Mouse (Mus musculus): Measurements from ENCODE around the gene 6330409D20Rik. TPM values are rescaled to one million over a fixed set of nuclear protein-coding genes. Genes with fewer than 3 reads are reported as not detected.

6330409D20Rik gene
- 0.16 TPM in 1 of 2 replicates, not detected in the other for polyA plus RNA-seq (2015; fragmentation: Nextera tagmentation; extraction: Ambion mirVana)

GRCm38 (mm10) chr2:32740916-32741272, at the start of gene 6330409D20Rik:
TSS of gene 6330409D20Rik (minus strand) at chr2:32741016.
- H3K4me3 ChIP-seq (ENCODE audit: low read length): peak within 1 kb of the TSS; percentile 46
- 12% methylated on average over 11 of the region's 11 CpGs for WGBS
- no peak for ATAC-seq (ENCODE audit: low FRiP score, low TSS enrichment)
- peaks cover 20% of the 10 kb centered on the region for H3K27me3 ChIP-seq (ENCODE audit: insufficient read depth, low read length)
- H3K4me1 ChIP-seq (ENCODE audit: insufficient read depth, low read length): peaks cover 14% of the 10 kb centered on the region
- H3K36me3 ChIP-seq (ENCODE audit: insufficient read depth, low read length): 0 out of 2 replicates have a peak, but pooled peaks cover under 1% of the 10 kb centered on the region
- peak within 1 kb of the TSS; percentile 31; the same call in 1 of the 2 replicates for H3K9ac ChIP-seq (replicated peaks; ENCODE audit: low read length)
- peak within 1 kb of the TSS; percentile 77 for H3K4me2 ChIP-seq (replicated peaks; ENCODE audit: low read depth, low read length)
- no peaks in the 10 kb centered on the region for H3K9me3 ChIP-seq (ENCODE audit: low read length)
- no peak within 1 kb of the TSS for H3K27ac ChIP-seq (ENCODE audit: low read length)

GRCm38 (mm10) chr2:32788581-32788980, 47.8 kb upstream of the 6330409D20Rik start:
- WGBS: 58% methylated on average over 2 of the region's 2 CpGs
- Histone ChIP-seq H3K4me2 (replicated peaks; ENCODE audit: low read depth, low read length) (no peak overlapping the region), H3K36me3 (ENCODE audit: insufficient read depth, low read length) (0 out of 2 replicates have a peak, but pooled peaks cover 2% of the 10 kb centered on the region), H3K27me3 (ENCODE audit: insufficient read depth, low read length) (no peaks in the 10 kb centered on the region), H3K4me1 (ENCODE audit: insufficient read depth, low read length) (no peaks in the 10 kb centered on the region), H3K9ac (replicated peaks; ENCODE audit: low read length) (no peak overlapping the region), H3K27ac (ENCODE audit: low read length) (no peak overlapping the region), H3K4me3 (ENCODE audit: low read length) (no peak overlapping the region), H3K9me3 (ENCODE audit: low read length) (no peaks in the 10 kb centered on the region)
- ATAC-seq (ENCODE audit: low FRiP score, low TSS enrichment): no peak

DNA sequence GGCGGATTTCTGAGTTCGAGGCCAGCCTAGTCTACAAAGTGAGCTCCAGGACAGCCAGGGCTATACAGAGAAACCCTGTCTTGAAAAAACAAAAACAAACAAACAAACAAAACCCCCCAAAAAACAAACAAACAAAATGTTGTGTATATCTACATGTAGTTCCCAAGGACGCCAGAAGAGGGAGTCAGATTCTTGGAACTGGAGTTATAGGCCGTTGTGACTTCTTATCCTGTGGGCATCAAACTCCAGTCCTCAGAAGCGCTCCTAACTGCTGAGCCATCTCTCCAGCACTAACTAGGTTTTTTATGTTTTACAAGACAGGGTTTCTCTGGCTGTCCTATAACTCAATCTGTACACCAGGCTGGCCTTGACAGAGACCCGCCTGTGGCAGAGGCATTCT, 46.4 kb upstream of the 6330409D20Rik start:
- Histone ChIP-seq H3K4me1 (ENCODE audit: insufficient read depth, low read length) (no peaks in the 10 kb centered on the region), H3K9me3 (ENCODE audit: low read length) (no peaks in the 10 kb centered on the region), H3K36me3 (ENCODE audit: insufficient read depth, low read length) (0 out of 2 replicates have a peak, but pooled peaks cover 2% of the 10 kb centered on the region), H3K27me3 (ENCODE audit: insufficient read depth, low read length) (no peaks in the 10 kb centered on the region), H3K4me3 (ENCODE audit: low read length) (no peak overlapping the region), H3K27ac (ENCODE audit: low read length) (no peak overlapping the region), H3K4me2 (replicated peaks; ENCODE audit: low read depth, low read length) (no peak overlapping the region), H3K9ac (replicated peaks; ENCODE audit: low read length) (no peak overlapping the region)
- no peak for ATAC-seq (ENCODE audit: low FRiP score, low TSS enrichment)
- WGBS: 63% methylated on average over 6 of the region's 6 CpGs

GRCm38 (mm10) chr2:32784048-32784681, 43.3 kb upstream of the 6330409D20Rik start, which contains the start of gene Cfap157:
TSS of gene Cfap157 (minus strand) at chr2:32784428.
- H3K4me1 ChIP-seq (ENCODE audit: insufficient read depth, low read length): no peaks in the 10 kb centered on the region
- H3K9ac ChIP-seq (replicated peaks; ENCODE audit: low read length): no peak within 1 kb of the TSS
- no peaks in the 10 kb centered on the region for H3K27me3 ChIP-seq (ENCODE audit: insufficient read depth, low read length)
- no peak for ATAC-seq (ENCODE audit: low FRiP score, low TSS enrichment)
- WGBS: 62% methylated on average over 4 of the region's 4 CpGs
- H3K4me3 ChIP-seq (ENCODE audit: low read length): no peak within 1 kb of the TSS
- H3K9me3 ChIP-seq (ENCODE audit: low read length): no peaks in the 10 kb centered on the region
- no peak within 1 kb of the TSS for H3K27ac ChIP-seq (ENCODE audit: low read length)
- 0 out of 2 replicates have a peak, but pooled peaks cover 2% of the 10 kb centered on the region for H3K36me3 ChIP-seq (ENCODE audit: insufficient read depth, low read length)
- 0 out of 2 replicates have a peak within 1 kb of the TSS, but pooled peaks have one; percentile 8 for H3K4me2 ChIP-seq (replicated peaks; ENCODE audit: low read depth, low read length)

- Histone ChIP-seq H3K9ac (replicated peaks; ENCODE audit: low read length) (no peak overlapping the region), H3K4me1 (ENCODE audit: insufficient read depth, low read length) (no peaks in the 10 kb centered on the region), H3K27ac (ENCODE audit: low read length) (no peak overlapping the region), H3K4me2 (replicated peaks; ENCODE audit: low read depth, low read length) (no peak overlapping the region), H3K27me3 (ENCODE audit: insufficient read depth, low read length) (no peaks in the 10 kb centered on the region), H3K36me3 (ENCODE audit: insufficient read depth, low read length) (no peaks in the 10 kb centered on the region), H3K4me3 (ENCODE audit: low read length) (no peak overlapping the region), H3K9me3 (ENCODE audit: low read length) (no peaks in the 10 kb centered on the region)
- 78% methylated on average over 6 of the region's 6 CpGs for WGBS
- ATAC-seq (ENCODE audit: low FRiP score, low TSS enrichment): no peak
Observed at GRCm38 (mm10) chr2:32781710-32782109, 40.9 kb upstream of the 6330409D20Rik start.

GRCm38 (mm10) chr2:32779714-32780113, 38.9 kb upstream of the 6330409D20Rik start:
- no peak overlapping the region for H3K27ac ChIP-seq (ENCODE audit: low read length)
- H3K27me3 ChIP-seq (ENCODE audit: insufficient read depth, low read length): no peaks in the 10 kb centered on the region
- whole genome bisulfite sequencing: 90% methylated on average over 6 of the region's 6 CpGs
- no peak overlapping the region for H3K4me2 ChIP-seq (replicated peaks; ENCODE audit: low read depth, low read length)
- no peak overlapping the region for H3K9ac ChIP-seq (replicated peaks; ENCODE audit: low read length)
- peaks cover 10% of the 10 kb centered on the region for H3K4me1 ChIP-seq (ENCODE audit: insufficient read depth, low read length)
- H3K4me3 ChIP-seq (ENCODE audit: low read length): no peak overlapping the region
- H3K9me3 ChIP-seq (ENCODE audit: low read length): no peaks in the 10 kb centered on the region
- no peak for ATAC-seq (ENCODE audit: low FRiP score, low TSS enrichment)
- H3K36me3 ChIP-seq (ENCODE audit: insufficient read depth, low read length): no peaks in the 10 kb centered on the region

DNA sequence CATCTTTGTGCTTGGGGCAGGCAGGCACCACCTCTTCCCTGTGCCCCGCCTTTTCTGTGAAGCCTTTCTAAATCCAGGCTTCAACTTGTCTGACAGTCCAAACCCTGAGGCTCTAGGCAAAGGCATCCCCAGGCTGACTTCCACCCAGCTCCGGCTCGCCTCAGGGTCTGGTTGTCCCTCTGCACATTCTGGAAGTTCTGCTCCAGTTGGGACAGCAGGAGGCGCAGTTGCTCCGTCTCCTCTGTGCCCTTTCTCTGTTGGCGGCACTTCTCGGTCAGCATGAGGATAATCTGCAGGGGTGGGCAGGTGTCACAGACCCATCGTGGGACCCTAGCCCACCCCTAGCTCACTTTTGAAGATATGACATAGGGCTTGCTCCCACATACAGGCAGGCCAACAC, 38.3 kb upstream of the 6330409D20Rik start:
- Histone ChIP-seq H3K36me3 (ENCODE audit: insufficient read depth, low read length) (no peaks in the 10 kb centered on the region), H3K27ac (ENCODE audit: low read length) (no peak overlapping the region), H3K4me2 (replicated peaks; ENCODE audit: low read depth, low read length) (no peak overlapping the region), H3K9me3 (ENCODE audit: low read length) (no peaks in the 10 kb centered on the region), H3K4me3 (ENCODE audit: low read length) (no peak overlapping the region), H3K27me3 (ENCODE audit: insufficient read depth, low read length) (no peaks in the 10 kb centered on the region), H3K9ac (replicated peaks; ENCODE audit: low read length) (no peak overlapping the region), H3K4me1 (ENCODE audit: insufficient read depth, low read length) (peaks cover 10% of the 10 kb centered on the region)
- WGBS: 12% methylated on average over 8 of the region's 8 CpGs
- no peak for ATAC-seq (ENCODE audit: low FRiP score, low TSS enrichment)

DNA sequence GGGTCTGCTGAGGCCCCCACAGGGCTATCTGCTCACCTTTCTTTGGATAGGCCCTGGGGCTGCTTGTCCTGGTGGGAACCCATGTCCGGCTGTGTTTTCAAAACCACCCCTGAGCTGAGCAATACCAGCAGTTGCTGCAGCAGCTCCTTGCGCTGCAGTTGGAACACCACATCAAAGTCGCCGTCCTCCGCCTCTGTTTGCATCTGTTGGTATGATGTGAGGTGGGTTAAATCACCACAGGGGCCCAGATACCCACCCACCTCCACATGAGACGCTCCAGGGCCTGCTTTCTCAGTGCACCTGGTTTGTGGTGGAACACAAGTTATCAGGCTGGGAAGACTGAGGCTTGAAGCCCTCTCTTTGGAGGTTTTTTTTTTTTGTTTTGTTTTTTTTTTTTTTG, 37.3 kb upstream of the 6330409D20Rik start:
- no peak overlapping the region for H3K4me2 ChIP-seq (replicated peaks; ENCODE audit: low read depth, low read length)
- no peak for ATAC-seq (ENCODE audit: low FRiP score, low TSS enrichment)
- H3K27me3 ChIP-seq (ENCODE audit: insufficient read depth, low read length): no peaks in the 10 kb centered on the region
- no peak overlapping the region for H3K27ac ChIP-seq (ENCODE audit: low read length)
- no peak overlapping the region for H3K4me3 ChIP-seq (ENCODE audit: low read length)
- H3K9me3 ChIP-seq (ENCODE audit: low read length): no peaks in the 10 kb centered on the region
- peaks cover 10% of the 10 kb centered on the region for H3K4me1 ChIP-seq (ENCODE audit: insufficient read depth, low read length)
- WGBS: 96% methylated on average over 6 of the region's 6 CpGs
- no peak overlapping the region for H3K9ac ChIP-seq (replicated peaks; ENCODE audit: low read length)
- no peaks in the 10 kb centered on the region for H3K36me3 ChIP-seq (ENCODE audit: insufficient read depth, low read length)

GRCm38 (mm10) chr2:32776192-32776591, 35.4 kb upstream of the 6330409D20Rik start:
- Histone ChIP-seq H3K36me3 (ENCODE audit: insufficient read depth, low read length) (no peaks in the 10 kb centered on the region), H3K27me3 (ENCODE audit: insufficient read depth, low read length) (no peaks in the 10 kb centered on the region), H3K9ac (replicated peaks; ENCODE audit: low read length) (peak overlapping the region; percentile 55), H3K9me3 (ENCODE audit: low read length) (no peaks in the 10 kb centered on the region), H3K4me2 (replicated peaks; ENCODE audit: low read depth, low read length) (peak overlapping the region; percentile 82), H3K4me1 (ENCODE audit: insufficient read depth, low read length) (peaks cover 16% of the 10 kb centered on the region), H3K27ac (ENCODE audit: low read length) (no peak overlapping the region), H3K4me3 (ENCODE audit: low read length) (peak overlapping the region; percentile 67)
- ATAC-seq (ENCODE audit: low FRiP score, low TSS enrichment): no peak
- WGBS: 10% methylated on average over 22 of the region's 22 CpGs

- peak within 1 kb of the TSS; percentile 67 for H3K4me3 ChIP-seq (ENCODE audit: low read length)
- peak within 1 kb of the TSS; percentile 82 for H3K4me2 ChIP-seq (replicated peaks; ENCODE audit: low read depth, low read length)
- peak within 1 kb of the TSS; percentile 57 for H3K9ac ChIP-seq (replicated peaks; ENCODE audit: low read length)
- H3K36me3 ChIP-seq (ENCODE audit: insufficient read depth, low read length): no peaks in the 10 kb centered on the region
- H3K9me3 ChIP-seq (ENCODE audit: low read length): no peaks in the 10 kb centered on the region
- H3K27me3 ChIP-seq (ENCODE audit: insufficient read depth, low read length): no peaks in the 10 kb centered on the region
- peak; percentile 97 for ATAC-seq (ENCODE audit: low FRiP score, low TSS enrichment)
- peak within 1 kb of the TSS; percentile 75 for H3K27ac ChIP-seq (ENCODE audit: low read length)
- WGBS: 0% methylated on average over 46 of the region's 46 CpGs
- H3K4me1 ChIP-seq (ENCODE audit: insufficient read depth, low read length): peaks cover 16% of the 10 kb centered on the region
Observed at GRCm38 (mm10) chr2:32775359-32776074, 34.7 kb upstream of the 6330409D20Rik start, which contains the start of the genes Ttc16 and Ptrh1. TSS of gene Ttc16 (minus strand) at chr2:32775633. TSS of gene Ptrh1 (plus strand) at chr2:32775786.
